Mouse (Mus musculus) heart, adult 2 months (tissue): ENCODE data around the gene Vmn1r137. TPM values are rescaled to one million over a fixed set of nuclear protein-coding genes. Genes with fewer than 3 reads are reported as not detected.
"Not testable (repeated sequence)": the region's sequence is repeated elsewhere in the genome, so short reads cannot be mapped to it uniquely, and the experiment has no call there.

Experiments used
- DNase-seq, 2 experiments: peaks; one replicate each; pipeline ENCODE4 v3.0.0; 2021
- H3K27ac ChIP-seq: fragments of 200-600 bp; 2 replicates; pipeline ENCODE4 v1.8.1; 2022
- H3K27me3 ChIP-seq: fragments of 200-500 bp; 2 replicates; pipeline ENCODE4 v1.6.1; 2012; ENCODE audit warnings: mild to moderate bottlenecking, low read length, inconsistent platforms, mixed read lengths; ENCODE audit not compliant: control insufficient read depth, insufficient read depth
- H3K36me3 ChIP-seq: fragments of 200-500 bp; 2 replicates; pipeline ENCODE4 v1.6.1; 2012; ENCODE audit warnings: low read length, inconsistent platforms; ENCODE audit not compliant: control insufficient read depth, insufficient read depth
- H3K4me1 ChIP-seq: fragments of 200-500 bp; 2 replicates; pipeline ENCODE4 v1.6.1; 2011; ENCODE audit warnings: low read length; ENCODE audit not compliant: control insufficient read depth, insufficient read depth
- H3K4me3 ChIP-seq: fragments of 200-600 bp; 2 replicates; pipeline ENCODE4 v1.8.1; 2022
- H3K79me2 ChIP-seq: fragments of 200-500 bp; replicated peaks from 2 replicates; pipeline ENCODE4 v1.6.1; 2012; ENCODE audit warnings: mild to moderate bottlenecking, inconsistent platforms, low read length, moderate library complexity, mixed read lengths; ENCODE audit not compliant: control insufficient read depth, insufficient read depth
- H3K9ac ChIP-seq: fragments of 200-500 bp; 2 replicates; pipeline ENCODE4 v1.6.1; 2012; ENCODE audit warnings: low read depth, mild to moderate bottlenecking, control low read depth, inconsistent platforms, low read length, mixed read lengths
- whole genome bisulfite sequencing: fragments of 180-500 bp; shearing (Covaris S2); methylation state at CpG from one replicate; pipeline ENCODE4 v1.1.7; 2018; 5-methylcytosine and 5-hydroxymethylcytosine counted together
- intact Hi-C: fragments of 180-260 bp; cut with DNase I; formaldehyde crosslinking; loops from one replicate; pipeline ENCODE4 v1.15.1; 2025
- long read RNA-seq: library from polyadenylated mRNA; stranded (forward); transcript quantifications from one replicate; pipeline ENCODE4 v2.0.0, GENCODE M21; 2021
- polyA plus RNA-seq: library from polyadenylated mRNA; depleted of rRNA; stranded (reverse); fragments of >200 nt; gene quantifications from 2 replicates; pipeline ENCODE4 v1.2.3, GENCODE M21; 2012; rRNA removed
- total RNA-seq, 2 experiments: library from RNA; stranded (reverse); gene quantifications; 2 replicates each; pipeline ENCODE4 v1.2.3; 2021

The Vmn1r137 gene
- total RNA-seq: not detected
- polyA plus RNA-seq: not detected in 2 replicates
- long read RNA-seq: 0 reads

DNA sequence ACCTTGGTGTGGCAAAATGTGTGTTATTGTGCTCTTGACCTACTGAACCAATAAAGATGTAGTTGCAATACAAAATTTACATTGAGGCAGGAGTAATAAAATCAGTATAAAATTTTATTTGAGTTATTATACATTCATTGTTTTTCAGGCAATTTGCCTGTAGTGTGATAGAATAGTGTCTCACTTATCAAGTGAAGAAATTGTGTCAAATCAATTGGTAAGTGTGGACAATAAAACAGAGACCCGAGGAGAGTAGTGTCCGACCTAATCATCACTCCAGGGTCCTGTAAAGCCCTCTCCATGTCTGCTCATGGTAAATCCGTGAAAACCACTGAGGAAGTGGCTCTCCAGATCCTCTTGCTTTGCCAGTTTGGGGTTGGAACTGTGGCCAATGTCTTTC lies at the start of gene Vmn1r137:
Vmn1r137 (plus strand) TSS at position 301 of the 400 bp plus-strand sequence.
- H3K79me2 ChIP-seq, H3K4me1 ChIP-seq, H3K27me3 ChIP-seq, H3K4me3 ChIP-seq, H3K36me3 ChIP-seq, H3K27ac ChIP-seq, DNase-seq, intact Hi-C loops, H3K9ac ChIP-seq: not testable (repeated sequence)
- WGBS: no CpG with 5 or more reads among the region's 3 CpGs

DNA sequence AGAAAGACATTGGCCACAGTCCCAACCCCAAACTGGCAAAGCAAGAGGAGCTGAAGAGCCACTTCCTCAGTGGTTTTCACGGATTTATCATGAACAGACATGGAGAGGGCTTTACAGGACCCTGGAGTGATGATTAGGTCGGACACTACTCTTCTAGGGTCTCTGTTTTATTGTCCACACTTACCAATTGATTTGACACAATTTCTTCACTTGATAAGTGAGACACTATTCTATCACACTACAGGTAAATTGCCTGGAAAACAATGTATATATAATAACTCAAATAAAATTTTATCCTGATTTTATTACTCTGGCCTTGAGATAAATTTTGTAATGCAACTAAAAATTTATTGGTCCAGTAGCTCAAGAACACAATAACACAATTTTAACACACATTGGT lies 34.4 kb downstream of the Vmn1r137 start, which contains the start of gene Vmn1r138:
Vmn1r138 (minus strand) TSS at position 101 of the 400 bp plus-strand sequence.
- H3K36me3 ChIP-seq, H3K79me2 ChIP-seq, H3K9ac ChIP-seq, intact Hi-C loops, H3K27ac ChIP-seq, H3K4me1 ChIP-seq, H3K27me3 ChIP-seq, H3K4me3 ChIP-seq, DNase-seq: not testable (repeated sequence)
- no CpG with 5 or more reads among the region's 2 CpGs for WGBS

Other genes starting within 250 kb of the Vmn1r137 start
- gene Gm4175, start 233.1 kb upstream of the Vmn1r137 start, total RNA-seq: not detected
- not detected in 2 replicates for gene Gm4175, start 233.1 kb upstream of the Vmn1r137 start, polyA plus RNA-seq
- gene Gm4177, start 197.9 kb upstream of the Vmn1r137 start, total RNA-seq: not detected
- gene Gm4177, start 197.9 kb upstream of the Vmn1r137 start, polyA plus RNA-seq: not detected in 2 replicates
- gene Vmn1r135, start 162.2 kb upstream of the Vmn1r137 start, total RNA-seq: not detected
- not detected in 2 replicates for gene Vmn1r135, start 162.2 kb upstream of the Vmn1r137 start, polyA plus RNA-seq
- not detected for gene Gm5725, start 150.3 kb upstream of the Vmn1r137 start, total RNA-seq
- gene Gm5725, start 150.3 kb upstream of the Vmn1r137 start, polyA plus RNA-seq: not detected in 2 replicates
- gene Gm5891, start 73.3 kb upstream of the Vmn1r137 start, total RNA-seq: not detected
- not detected in 2 replicates for gene Gm5891, start 73.3 kb upstream of the Vmn1r137 start, polyA plus RNA-seq
- not detected for gene Vmn1r138, start 34.3 kb downstream of the Vmn1r137 start, total RNA-seq
- gene Vmn1r138, start 34.3 kb downstream of the Vmn1r137 start, polyA plus RNA-seq: not detected in 2 replicates
- gene Gm6176, start 61.7 kb downstream of the Vmn1r137 start, total RNA-seq: not detected
- not detected in 2 replicates for gene Gm6176, start 61.7 kb downstream of the Vmn1r137 start, polyA plus RNA-seq
- gene Vmn1r139, start 74.5 kb downstream of the Vmn1r137 start, total RNA-seq: not detected
- not detected in 2 replicates for gene Vmn1r139, start 74.5 kb downstream of the Vmn1r137 start, polyA plus RNA-seq
- not detected for gene Gm16451, start 123.7 kb downstream of the Vmn1r137 start, total RNA-seq
- not detected in 2 replicates for gene Gm16451, start 123.7 kb downstream of the Vmn1r137 start, polyA plus RNA-seq
- not detected for gene Gm10666, start 140.2 kb downstream of the Vmn1r137 start, total RNA-seq
- not detected in 2 replicates for gene Gm10666, start 140.2 kb downstream of the Vmn1r137 start, polyA plus RNA-seq
- gene Vmn1r142, start 169.4 kb downstream of the Vmn1r137 start, total RNA-seq: not detected
- not detected in 2 replicates for gene Vmn1r142, start 169.4 kb downstream of the Vmn1r137 start, polyA plus RNA-seq
- not detected for gene Vmn1r143, start 194.8 kb downstream of the Vmn1r137 start, total RNA-seq
- gene Vmn1r143, start 194.8 kb downstream of the Vmn1r137 start, polyA plus RNA-seq: not detected in 2 replicates
- not detected for gene Gm8653, start 206.7 kb downstream of the Vmn1r137 start, total RNA-seq
- gene Gm8653, start 206.7 kb downstream of the Vmn1r137 start, polyA plus RNA-seq: not detected in 2 replicates
- gene Gm8453, start 234.9 kb downstream of the Vmn1r137 start, total RNA-seq: not detected
- gene Gm8453, start 234.9 kb downstream of the Vmn1r137 start, polyA plus RNA-seq: not detected in 2 replicates